Mouse (Mus musculus): Measurements from ENCODE around the gene Ctnnbl1.

Gene Ctnnbl1

DNA sequence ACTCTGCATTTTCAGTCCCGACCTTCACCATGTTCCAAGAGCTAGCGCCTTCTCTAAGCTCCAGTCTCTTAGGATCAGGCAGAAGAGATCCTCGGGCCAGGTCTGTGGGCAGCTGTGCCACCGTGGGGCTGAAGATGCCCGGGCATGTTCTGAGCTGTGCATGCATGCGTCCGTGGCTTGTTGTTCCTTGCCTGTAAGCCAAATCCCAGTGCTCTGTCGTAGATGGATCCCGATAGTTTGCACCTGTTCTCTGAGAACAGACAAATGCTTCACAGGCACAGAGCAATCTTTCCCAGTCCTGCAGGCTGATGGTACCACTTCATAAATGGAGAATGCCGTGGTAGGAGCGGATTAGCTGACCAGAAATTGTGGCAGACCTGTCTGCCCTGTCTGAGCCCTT is 87.0 kb downstream of the Ctnnbl1 start:
- DNase-seq: no peak

DNA sequence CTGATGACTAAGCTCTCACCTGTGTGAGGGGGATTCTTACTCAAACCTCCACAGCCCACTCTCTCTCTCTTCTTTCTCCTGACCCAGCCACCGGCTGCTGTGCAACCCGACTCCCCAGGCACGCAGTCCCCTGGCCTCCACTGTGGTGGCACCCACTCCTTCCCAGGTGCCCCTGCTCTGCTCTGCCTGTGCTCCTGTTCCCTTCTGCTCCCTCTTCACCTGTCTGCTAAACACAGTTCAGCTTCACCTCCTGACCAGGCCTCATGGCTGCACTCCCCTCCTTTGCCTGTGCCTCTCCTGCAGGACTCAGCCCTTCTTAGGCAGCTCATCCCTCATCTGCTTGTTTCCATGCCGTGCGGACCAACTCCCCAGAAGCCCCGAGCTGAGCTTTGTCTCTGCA is 92.9 kb downstream of the Ctnnbl1 start:
- DNase-seq: no peak

DNA sequence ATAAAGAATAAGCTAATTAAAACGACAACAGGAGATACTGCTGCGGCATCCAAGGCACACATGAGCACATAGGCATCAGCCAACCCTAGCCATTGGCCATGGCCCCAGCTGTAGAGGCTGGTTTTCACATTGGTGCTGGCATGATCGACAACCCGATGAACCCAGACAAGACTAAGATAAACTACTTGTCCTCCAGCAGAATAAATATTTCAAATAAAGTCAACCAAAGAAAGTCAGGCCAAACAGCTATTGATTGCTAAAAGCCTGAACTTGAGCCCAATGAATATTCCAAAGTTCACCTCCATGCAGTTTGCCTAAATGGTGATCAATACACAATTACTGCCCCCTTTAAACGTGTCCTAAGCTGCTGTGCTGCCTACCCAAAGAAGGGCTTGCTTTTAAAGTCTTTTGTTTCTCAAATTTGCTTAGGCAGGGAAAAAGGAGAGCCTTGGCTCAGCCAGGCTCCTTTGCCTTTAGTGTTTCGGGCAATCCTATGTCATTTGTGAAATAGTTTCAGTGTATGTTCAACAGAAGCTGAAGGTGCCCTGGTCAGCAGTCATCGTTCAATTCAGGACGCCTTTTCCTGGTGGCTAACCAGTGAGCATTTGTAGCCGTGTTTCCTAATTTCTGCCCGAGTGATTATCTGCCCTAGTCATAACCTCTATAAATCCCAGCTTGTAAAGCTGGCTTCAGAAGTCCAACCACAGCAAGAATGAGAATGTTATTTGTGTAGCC is 93.6 kb downstream of the Ctnnbl1 start:
- DNase-seq: no peak

DNA sequence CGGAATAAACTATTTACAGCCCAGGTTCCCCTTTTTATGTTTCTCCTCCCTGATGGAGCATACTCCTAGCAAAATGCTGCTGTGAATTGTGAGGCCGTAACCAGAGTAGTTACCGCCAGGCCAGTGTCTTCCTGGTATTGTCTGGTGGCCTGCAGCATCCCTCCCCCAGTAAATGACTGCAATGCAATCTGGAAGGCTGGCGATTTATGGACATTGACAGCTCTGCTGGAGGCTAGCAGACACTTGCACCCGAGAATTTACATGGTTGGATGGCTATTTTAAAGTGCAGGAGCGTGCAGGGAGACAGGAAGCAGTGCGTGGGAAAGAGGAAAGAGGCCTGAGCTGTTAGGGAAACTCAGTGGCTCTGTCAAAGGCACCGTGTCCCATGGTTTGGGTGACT is 99.8 kb downstream of the Ctnnbl1 start:
- no peak for DNase-seq

DNA sequence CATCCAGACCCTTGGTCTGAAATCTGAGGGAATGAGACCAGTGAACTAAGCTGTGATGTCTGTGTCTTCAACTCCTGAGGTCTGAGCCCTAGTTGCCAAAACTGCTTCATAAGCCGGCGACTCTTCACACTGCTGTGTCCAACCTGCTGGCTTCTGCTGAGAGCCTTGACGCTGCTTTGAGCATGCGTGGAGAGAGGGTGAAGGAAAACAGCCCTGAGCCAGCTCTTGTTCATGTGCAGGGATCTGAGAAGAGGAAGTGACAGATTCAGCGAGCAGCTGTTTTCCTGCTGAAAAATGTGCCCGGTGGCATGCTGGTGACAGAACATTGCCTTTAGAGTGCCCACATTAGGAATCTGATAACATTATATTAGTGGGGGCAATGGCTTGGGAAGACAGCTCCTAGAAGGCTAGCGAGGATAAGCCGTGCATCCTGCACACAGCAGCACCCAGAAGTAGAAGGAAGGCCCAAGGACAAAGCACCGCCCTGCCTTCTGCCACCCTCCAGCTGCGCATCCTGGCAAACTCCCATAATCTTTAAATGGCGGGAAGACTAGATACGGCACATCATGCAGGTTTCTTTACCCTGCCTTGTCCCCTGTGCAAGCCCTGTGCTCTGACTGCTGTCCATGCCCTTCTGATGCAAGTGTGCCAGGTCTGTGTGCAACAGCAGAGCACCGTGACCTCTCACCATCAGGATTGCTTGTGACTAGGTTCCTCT is 101.2 kb downstream of the Ctnnbl1 start:
- no peak for DNase-seq

DNA sequence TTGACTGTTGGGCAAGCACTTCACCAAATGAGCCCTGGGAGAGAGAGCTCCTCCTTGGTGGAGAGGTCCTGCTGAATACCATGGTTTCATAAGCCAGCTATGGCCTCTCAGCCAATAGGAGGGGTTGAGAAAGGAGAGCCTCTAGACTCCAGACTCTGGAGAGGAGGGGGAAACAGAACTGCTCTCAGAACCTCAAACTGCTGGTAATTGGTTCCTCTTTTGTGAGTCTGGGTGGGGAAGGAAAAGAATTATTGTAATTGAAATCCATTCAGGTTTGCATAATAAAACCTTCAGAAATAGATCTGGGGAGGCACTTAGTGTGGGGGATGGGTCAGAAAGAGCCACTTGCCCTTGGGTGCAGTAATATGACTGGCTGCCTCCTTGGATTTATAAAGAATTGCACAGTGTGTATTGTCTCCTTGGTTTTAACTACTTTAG is 103.5 kb downstream of the Ctnnbl1 start:
- no peak for DNase-seq

DNA sequence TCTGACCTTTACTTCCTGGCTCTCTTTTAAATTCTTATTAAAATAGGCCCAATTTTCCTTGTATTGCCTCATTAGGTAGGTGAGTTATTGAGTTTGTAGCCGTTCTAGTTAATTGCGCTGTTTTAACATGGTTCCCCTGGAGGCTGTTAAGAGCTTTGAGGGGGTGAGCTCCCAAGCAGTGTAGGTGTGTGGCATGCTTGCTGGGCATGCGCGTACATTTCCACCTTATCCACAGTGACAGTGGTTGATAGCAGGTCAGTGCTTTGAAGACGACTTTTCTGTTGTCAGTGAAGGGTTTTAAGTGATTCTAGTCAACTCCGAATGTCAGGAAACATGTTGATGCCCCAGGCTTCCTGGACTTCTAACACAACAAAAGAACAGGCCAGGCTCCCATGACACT is 103.9 kb downstream of the Ctnnbl1 start:
- DNase-seq: no peak

DNA sequence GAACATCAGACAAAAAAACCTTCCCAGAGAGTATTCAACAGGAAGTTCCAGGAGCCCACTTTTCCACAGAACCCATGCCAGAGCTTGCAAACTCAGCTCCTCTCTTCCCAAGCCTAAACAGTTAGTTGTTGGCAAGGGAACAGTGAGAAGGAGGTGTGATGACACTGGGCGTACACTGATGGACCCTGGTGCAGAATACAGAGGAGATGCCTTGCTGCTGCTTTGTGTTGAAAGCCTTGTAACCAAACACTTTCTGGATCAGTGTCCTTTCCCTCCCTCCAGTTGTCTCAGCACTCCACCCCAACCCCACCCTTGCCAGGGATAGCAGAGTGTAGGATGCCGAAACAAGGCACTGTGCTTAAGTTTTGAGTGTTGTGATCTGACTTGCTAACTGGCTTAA is 107.5 kb downstream of the Ctnnbl1 start:
- no peak for DNase-seq

DNA sequence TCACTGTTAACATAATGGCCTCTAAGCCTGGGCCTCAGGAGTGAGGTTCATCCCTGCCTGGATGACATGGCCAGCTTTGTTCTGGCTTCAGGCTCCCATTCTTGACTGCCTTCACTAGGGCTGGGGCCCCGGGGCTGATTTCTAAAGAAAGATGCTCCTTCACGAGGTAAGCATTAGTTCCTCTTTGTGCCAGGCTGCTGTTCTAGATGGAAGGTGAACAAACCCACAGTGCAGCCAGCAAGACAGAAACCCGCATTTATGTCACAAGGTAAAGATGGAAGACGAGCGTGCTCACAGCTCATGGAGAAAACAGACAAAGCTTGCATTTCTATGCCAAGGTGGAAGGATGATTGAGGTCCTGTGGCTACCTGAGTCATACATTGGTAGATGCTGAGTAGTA is 108.6 kb downstream of the Ctnnbl1 start:
- DNase-seq: no peak

DNA sequence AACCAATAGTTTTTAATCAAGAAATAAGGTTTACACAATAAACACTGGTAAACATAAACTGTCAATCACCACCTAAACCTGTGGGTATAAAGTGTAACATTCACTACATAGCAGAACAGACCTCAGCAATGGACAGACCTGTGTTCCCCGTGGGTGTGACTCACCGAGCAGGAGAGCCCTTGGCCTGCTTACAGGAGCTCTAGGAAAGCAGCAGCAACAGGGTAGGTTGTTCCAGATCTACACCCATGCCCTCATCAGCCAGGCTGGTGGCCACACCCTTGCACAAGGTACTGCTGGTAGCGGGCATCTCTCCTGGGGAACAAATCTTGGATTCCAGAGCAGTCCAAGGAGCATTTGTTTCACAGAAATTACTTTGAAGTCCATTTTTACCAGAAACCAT is 115.9 kb downstream of the Ctnnbl1 start:
- DNase-seq: no peak

DNA sequence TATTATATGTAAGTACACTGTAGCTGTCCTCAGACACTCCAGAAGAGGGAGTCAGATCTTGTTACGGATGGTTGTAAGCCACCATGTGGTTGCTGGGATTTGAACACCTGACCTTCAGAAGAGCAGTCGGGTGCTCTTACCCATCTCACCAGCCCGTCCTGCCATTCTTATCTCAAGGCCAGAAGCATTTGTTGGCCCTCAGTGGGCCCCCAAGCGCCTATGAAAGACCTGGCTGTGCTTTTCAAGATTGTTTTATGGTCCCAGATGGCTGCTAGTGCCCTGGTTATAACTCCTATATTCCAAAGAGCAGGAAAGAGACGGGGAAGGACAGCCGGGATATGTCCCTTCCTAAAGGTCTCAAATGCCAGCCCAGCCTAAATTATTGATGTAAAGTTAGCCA is 118.6 kb downstream of the Ctnnbl1 start:
- DNase-seq: no peak

DNA sequence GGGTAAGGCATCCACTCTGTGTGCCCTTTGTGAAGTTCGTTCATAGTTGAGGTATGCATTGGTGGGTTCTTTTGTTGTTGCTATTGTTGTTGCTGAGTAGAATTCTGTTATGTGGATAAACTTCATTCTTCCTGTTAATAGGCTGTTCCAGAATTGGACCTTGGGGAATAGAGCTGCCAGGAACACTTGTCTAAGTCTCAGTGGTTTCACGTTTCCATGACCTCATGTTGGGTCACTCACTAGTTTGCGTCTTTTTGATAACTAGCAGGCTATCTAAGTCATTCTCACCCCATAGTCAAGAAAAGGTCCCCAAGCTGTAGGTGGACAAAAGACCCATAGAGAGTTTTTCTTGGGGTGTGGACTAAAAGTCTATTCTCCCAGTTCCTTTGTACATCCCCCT is 120.3 kb downstream of the Ctnnbl1 start:
- DNase-seq: no peak

DNA sequence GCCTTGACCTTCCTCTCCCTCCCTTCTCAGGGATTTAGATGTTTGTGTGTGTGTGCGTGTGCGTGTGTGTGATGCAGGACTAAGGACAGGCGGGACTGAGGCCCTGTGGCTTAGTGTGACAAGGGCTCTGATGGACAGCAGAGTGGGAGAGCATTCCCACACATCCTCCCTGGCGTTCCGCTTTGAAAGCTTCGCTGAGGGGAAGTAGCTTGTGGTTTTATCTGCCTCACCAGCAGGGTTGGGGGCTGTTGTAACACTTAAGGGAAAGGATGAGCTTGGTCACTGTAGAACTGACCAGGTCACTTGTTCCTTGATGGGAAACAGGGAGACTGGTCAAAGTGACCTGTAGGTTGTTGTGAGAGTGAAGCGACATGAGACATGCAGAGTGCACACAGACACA is 121.1 kb downstream of the Ctnnbl1 start:
- no peak for DNase-seq

DNA sequence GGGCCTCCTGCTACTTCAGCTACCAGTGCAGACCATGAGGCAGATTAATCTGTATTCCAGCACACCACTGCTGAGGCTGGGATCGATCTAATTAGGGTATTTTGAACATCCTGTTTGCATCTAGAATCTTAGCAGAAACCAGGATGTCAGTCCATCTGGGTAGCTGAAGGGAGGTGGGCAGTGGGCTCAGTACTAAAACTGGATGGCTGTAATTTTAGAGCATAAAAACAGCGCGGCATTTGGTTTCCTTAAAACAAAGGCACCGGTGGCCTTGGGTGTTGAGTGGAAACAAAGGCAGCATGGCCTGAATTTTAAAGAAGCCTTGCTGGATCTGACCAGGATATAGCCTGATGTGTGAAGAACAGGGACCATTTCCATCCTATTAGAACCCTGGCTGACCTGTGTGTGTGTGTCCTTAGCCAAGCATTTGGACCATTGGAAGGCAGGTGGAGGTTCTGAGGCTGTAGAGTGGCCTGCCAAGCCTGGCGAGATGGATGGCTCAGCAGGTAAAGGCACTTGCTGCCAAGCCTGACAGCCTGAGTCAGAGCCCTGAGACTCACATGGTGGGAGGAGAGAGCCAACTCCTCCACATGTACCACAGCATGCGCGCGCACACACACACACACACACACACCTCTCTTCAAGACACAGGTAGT is 122.0 kb downstream of the Ctnnbl1 start:
- peak; percentile 89 to 94 for DNase-seq

DNA sequence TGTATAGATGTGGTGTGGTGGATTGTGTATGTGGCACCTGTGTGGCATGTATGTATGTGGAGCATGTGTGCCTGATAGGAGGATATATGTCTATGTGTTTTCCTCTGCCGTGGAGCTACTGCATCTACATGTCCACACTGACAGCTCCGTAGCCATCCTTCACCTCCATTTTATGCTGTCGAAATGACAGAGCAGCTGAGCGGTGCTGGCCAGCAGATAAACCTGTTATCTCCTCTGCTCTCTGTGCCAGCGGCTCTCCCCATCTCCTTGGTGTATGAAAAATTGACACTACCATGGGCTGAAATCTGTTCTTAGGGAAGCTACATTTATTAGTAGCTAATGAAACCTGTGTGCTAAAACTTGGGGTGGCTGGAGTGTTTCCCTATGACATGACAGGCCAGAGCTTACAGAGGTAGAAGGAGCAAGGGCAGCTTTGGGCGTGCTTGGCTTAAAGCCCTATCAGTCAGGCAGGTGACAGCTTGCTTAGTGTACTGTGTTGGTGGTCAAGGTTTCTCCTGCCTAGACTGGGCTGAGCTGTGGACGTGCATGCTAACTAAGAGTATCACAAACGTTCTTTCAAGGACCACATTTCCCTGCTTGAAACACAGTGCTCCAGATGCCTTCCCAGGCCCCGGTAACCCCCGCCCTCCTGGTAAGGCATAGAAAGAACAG is 124.2 kb downstream of the Ctnnbl1 start:
- DNase-seq: no peak

DNA sequence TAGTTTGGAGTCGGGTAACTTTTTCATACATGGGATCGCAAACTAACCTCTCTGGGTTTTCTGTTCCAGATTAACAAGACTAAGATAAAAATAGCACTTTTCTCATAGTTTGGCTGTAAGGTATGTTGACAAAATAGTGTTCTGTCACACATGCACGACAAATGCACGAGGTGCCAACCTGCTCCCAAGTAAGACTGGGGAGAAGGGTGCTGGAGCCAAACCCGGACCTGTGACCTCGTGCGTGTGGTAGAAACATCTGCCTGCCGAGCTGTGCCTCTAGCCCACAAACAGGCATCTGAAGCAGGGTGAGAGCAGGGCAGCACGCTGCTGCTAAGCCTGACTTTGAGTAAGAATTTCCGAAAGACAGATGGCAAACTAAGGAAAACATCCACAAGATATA is 125.1 kb downstream of the Ctnnbl1 start:
- DNase-seq: no peak

DNA sequence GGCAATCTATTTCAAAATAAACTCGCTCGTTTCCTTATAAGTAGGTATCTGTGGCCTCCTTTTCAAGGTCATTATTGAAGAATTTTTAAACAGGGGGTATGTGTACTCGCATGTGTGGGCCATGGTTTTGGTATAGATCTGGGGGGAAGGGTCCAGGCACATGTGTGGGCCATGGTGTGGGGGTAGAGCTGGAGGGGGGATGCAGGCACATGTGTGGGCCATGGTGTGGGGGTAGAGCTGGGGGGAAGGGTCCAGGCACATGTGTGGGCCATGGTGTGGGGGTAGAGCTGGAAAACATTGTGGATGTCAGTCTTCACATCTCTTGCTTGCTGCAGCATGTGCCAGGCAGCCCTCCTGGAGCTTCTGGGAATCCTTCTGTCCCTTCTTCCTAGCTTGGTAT is 129.9 kb downstream of the Ctnnbl1 start:
- DNase-seq: no peak

DNA sequence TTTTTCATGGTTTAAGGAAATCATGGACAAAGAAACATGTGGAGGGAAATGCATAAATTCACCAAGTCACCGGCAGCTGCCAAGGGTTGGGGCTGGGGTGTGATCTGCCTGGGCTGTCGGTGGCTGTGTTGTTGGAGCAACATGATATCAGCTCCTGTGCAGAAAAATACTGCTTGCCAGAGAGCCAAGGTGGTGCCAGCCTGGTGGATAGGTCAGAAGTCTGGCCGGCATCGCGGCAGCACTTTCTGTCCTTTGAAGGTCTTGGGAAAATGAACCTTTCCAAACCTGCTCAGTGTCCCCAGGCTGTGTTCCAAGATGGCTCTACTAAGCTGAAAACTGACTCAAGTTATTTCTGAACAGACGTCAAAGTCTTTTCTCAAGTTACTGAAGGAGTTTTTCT is 133.0 kb downstream of the Ctnnbl1 start:
- DNase-seq: peak; percentile 21 to 28

DNA sequence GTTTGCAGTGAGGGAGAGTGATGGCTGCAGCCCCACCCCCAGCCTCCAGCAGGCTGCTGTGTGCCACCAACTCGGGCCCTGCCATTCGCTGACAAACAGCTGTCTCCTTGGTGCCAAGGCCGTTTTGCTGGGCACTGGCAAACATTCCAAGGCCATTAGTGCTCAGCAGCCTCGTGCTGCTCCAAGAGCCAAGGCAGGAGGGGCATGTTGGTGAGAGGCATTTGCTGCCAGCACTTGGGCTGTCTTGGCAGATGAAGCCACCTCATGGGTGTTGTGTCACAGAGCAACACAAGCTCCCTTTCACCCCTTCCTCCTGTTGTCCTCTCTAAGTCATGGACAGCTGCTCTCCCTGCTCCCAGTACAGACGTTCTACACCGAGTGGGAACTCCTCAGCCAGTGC is 136.0 kb downstream of the Ctnnbl1 start:
- peak; percentile 19 to 44 for DNase-seq

DNA sequence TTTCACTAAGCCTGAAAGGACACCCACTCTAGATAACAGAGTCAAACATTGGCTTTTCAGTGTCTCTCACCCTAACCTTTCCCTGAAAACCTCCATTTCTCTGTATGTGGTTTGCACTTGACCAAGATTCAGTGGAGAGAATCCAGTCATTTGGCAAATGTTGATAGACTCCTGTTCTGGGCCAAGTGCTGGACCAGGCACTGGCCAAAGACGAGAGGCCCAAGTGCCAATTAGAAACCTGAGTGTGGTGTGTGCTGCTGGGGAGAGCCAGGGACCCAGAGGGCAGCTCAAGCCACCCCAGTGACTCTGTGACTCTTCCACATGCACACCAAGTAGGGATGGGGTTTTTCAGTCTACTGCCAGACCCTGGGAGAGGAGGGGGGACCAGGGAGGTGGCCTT is 136.5 kb downstream of the Ctnnbl1 start:
- no peak for DNase-seq

DNA sequence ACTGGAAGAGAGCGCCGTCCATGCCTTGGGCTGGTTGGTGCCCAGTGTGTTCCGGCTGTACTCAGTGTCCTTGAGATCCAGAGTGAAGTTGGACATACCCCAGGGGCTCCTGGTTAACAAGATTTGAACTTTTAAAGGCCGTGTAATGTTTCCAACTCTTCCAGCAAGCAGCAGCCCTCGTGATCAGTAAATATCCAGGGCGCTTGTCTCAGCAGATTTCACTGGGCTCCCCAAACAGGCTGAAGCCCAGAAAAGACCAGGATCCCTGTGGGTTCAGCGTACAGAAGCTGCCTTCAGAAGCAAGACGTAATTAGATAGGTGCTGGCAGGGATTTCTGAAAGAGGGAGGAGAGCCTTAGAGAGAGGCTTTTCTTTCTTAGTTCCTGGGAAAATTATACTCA is 137.9 kb downstream of the Ctnnbl1 start:
- no peak for DNase-seq

DNA sequence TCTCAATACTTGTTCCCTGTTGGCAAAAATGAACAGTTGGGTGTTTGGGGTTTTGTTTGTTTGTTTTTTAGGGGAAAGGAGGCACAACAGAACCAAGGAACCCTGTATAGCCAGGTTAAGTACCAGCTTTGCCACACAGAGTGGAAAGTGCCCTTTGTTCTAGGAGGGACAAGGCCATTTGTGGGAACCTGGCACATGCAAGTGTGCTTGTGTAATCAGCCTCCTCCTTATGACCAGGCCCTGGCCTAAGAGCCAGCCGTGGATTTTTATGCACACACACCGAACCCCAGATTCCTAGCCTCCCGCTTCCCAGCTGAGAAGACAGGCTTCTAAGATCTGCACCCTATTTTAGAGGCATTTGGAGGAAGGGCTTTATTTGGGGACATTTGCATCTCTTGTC is 140.2 kb downstream of the Ctnnbl1 start:
- DNase-seq: no peak

DNA sequence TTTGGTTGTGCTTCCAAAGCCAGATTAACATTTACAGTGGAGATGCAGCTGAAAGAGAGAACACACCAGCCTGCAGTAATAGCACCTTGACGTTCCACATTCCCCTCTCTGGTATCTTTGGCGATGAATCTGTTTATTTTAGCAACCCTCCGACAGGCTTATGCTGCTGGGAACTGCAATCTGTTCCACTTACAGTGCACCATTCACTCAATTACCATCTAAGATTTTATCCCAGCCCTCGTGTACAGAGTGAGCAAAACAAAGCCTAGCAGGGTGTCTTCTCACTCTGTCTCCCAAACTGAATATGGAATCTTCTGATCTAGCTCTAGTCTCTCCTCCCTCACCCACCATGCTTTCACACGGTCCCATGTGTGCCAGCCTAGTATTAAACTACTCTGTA is 140.8 kb downstream of the Ctnnbl1 start:
- DNase-seq: no peak

DNA sequence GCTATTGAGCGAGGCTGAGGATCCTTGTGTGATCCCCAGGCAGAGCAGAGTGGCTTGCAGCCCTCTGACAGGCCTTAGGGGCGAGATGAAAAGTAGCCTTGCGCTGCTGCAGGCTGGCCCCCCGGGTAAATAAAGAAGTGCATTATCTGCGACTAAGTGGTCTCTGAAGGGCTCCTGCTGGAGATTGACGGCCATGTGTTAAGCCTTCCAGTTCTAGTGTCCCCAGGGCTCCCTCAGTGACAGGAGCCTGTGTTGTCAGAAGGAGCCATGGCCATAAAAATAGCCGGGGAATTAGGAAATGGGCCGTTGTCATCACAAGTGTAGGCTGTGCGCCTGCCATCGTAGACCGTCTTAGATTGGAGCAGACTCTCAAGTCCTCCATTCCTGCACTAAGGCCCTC is 144.7 kb downstream of the Ctnnbl1 start:
- DNase-seq: no peak
